Mouse (Mus musculus) splenic B cell, adult 2 months (primary cell): ENCODE results near the gene Slc25a38.

Experiments used
- DNase-seq: peaks from one replicate; pipeline ENCODE4 v3.0.0-alpha.2; 2011; ENCODE audit warnings: low read depth, low spot score
- H3K27me3 ChIP-seq: 2 replicates; pipeline ENCODE4 v1.6.1; 2012; ENCODE audit warnings: mild to moderate bottlenecking, low read length, moderate library complexity, mixed read lengths; ENCODE audit not compliant: control insufficient read depth, poor library complexity, insufficient read depth, severe bottlenecking
- H3K36me3 ChIP-seq: 2 replicates; pipeline ENCODE4 v1.6.1; 2012; ENCODE audit warnings: mild to moderate bottlenecking, low read length, moderate library complexity, mixed read lengths; ENCODE audit not compliant: control insufficient read depth, poor library complexity, insufficient read depth, severe bottlenecking

Gene Slc25a38

GRCm38 (mm10) chr9:120149222-120149828, 39.2 kb downstream of the Slc25a38 start, which contains the start of gene Mobp:
TSS of gene Mobp (plus strand) at chr9:120149707.
- Histone ChIP-seq H3K36me3 (no peaks in the 10 kb centered on the region), H3K27me3 (no peaks in the 10 kb centered on the region)
- DNase-seq, result no peak

- H3K27me3 ChIP-seq, result no peaks in the 10 kb centered on the region
- no peak for DNase-seq
- no peaks in the 10 kb centered on the region for H3K36me3 ChIP-seq
Measured at GRCm38 (mm10) chr9:120151152-120151551, 41.0 kb downstream of the Slc25a38 start.

GRCm38 (mm10) chr9:120151906-120152399, 41.8 kb downstream of the Slc25a38 start:
- Histone ChIP-seq H3K36me3 (no peaks in the 10 kb centered on the region), H3K27me3 (no peaks in the 10 kb centered on the region)
- DNase-seq, result no peak

GRCm38 (mm10) chr9:120158047-120158446, 47.9 kb downstream of the Slc25a38 start:
- no peaks in the 10 kb centered on the region for H3K27me3 ChIP-seq
- DNase-seq, result no peak
- H3K36me3 ChIP-seq, result no peaks in the 10 kb centered on the region

GRCm38 (mm10) chr9:120163862-120164261, 53.7 kb downstream of the Slc25a38 start:
- no peak for DNase-seq
- Histone ChIP-seq H3K36me3 (no peaks in the 10 kb centered on the region), H3K27me3 (no peaks in the 10 kb centered on the region)

GRCm38 (mm10) chr9:120167826-120168225, 57.7 kb downstream of the Slc25a38 start:
- Histone ChIP-seq H3K36me3 (no peaks in the 10 kb centered on the region), H3K27me3 (no peaks in the 10 kb centered on the region)
- DNase-seq, result no peak

GRCm38 (mm10) chr9:120171295-120171694, 61.1 kb downstream of the Slc25a38 start:
- Histone ChIP-seq H3K27me3 (no peaks in the 10 kb centered on the region), H3K36me3 (no peaks in the 10 kb centered on the region)
- DNase-seq, result peak; percentile 56
